Mouse (Mus musculus): ENCODE data around the gene Angptl2. TPM values are rescaled to one million over a fixed set of nuclear protein-coding genes. Genes with fewer than 3 reads are reported as not detected.

Gene Angptl2
- polyA plus RNA-seq, 1 experiment, result 6.8 TPM

DNA sequence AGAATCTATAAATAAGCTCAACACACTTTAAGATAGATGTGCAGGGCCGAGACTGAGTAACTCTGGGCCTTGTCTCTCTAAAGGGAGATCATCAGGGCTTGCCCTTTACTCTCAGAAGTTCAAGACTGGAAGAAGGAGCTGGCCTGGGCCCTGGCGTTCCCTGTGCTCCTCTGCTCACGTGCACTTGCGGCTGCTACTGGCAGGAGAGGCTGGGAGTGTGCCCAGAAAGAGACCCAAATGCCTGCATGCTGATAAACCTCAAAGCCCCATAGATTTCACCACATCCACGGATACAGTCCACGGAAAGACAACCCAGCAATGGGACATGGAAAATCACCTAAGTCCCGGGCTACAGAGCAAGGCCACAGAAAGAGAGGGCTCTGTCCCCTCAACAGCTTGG, 29.4 kb upstream of the Angptl2 start:
- Histone ChIP-seq H3K4me1 (ENCODE audit: control insufficient read depth, insufficient read depth, low read length) (no peaks in the 10 kb centered on the region), H3K4me3 (replicated peaks; ENCODE audit: control insufficient read depth, low read depth, low read length) (no peak overlapping the region), H3K27ac (ENCODE audit: control insufficient read depth, insufficient read depth, low read depth, low read length, poor library complexity) (no peak overlapping the region)
- 78% methylated on average over 7 of the region's 7 CpGs for WGBS
- no peak for TF ChIP-seq POLR2A (IDR thresholded peaks at IDR 0.05; ENCODE audit: borderline replicate concordance, control insufficient read depth, low read depth, low read length)

DNA sequence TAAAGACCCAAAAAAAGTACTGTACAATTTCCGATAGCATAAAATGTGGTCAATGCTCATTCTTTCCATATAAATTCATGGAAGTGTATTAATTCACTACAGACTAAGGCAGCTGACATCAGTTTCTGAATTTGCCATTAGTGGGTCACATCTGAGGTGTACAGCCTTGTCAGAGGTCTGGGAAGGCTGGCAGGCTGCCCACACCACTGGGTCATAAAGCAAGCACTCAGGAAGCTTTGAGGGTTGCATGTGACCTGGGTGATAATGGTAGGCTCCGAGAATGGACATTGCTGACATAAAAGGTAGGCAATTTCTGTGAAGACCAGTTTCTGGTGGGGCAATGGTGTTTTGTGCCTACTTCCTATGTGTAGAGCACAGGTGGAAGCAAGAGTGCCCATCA, 28.0 kb upstream of the Angptl2 start:
- H3K27ac ChIP-seq (ENCODE audit: control insufficient read depth, insufficient read depth, low read depth, low read length, poor library complexity), result no peak overlapping the region
- TF ChIP-seq POLR2A (IDR thresholded peaks at IDR 0.05; ENCODE audit: borderline replicate concordance, control insufficient read depth, low read depth, low read length), result no peak
- TF ChIP-seq CTCF (IDR thresholded peaks at IDR 0.05; ENCODE audit: control insufficient read depth, insufficient read depth, low read length), result no peak
- H3K4me1 ChIP-seq (ENCODE audit: control insufficient read depth, insufficient read depth, low read length), result no peaks in the 10 kb centered on the region
- 59% methylated on average over 2 of the region's 2 CpGs for WGBS
- H3K4me3 ChIP-seq (replicated peaks; ENCODE audit: control insufficient read depth, low read depth, low read length), result no peak overlapping the region

DNA sequence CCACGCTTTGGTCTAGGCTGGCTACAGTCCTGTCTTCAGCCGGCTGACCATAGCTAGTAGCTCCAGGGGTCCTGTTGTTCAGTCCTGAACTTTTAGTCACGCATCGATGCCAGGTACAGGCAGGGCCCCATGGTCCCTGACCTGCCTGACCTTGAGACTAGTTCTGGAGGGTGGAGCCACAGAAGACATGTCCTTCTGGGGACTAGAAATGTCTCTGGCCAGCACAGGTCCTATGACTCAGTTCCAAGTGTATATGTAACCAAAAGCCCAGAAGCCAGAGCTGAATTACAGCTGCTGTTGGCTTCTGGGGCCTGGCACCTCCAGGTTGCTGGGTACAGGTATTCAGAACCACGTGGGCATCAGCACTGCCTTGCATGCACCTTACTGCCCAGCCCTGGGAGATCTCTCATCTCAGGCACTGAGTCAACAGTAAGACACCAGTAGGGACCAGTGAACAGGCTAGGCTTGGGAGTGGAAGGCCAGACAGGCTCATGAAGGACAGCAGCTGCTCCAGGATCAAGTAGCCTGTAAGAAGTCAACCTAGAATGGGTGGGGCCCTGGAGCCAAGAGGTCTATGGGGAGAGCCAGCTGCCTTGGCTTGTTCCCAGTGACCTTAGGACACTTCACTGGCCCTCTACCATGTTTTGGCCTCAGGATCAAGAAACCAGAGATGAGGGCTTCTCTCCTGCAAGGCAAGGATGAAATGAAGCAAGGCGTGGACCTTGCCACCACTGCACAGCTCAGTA, 26.8 kb upstream of the Angptl2 start:
- no peak overlapping the region for H3K4me3 ChIP-seq (replicated peaks; ENCODE audit: control insufficient read depth, low read depth, low read length)
- no peak overlapping the region; the same call in 1 of the 2 replicates for H3K27ac ChIP-seq (ENCODE audit: control insufficient read depth, insufficient read depth, low read depth, low read length, poor library complexity)
- 87% methylated on average over 6 of the region's 6 CpGs for WGBS
- H3K4me1 ChIP-seq (ENCODE audit: control insufficient read depth, insufficient read depth, low read length), result no peaks in the 10 kb centered on the region
- TF ChIP-seq POLR2A (IDR thresholded peaks at IDR 0.05; ENCODE audit: borderline replicate concordance, control insufficient read depth, low read depth, low read length) (no peak), CTCF (IDR thresholded peaks at IDR 0.05; ENCODE audit: control insufficient read depth, insufficient read depth, low read length) (no peak)

DNA sequence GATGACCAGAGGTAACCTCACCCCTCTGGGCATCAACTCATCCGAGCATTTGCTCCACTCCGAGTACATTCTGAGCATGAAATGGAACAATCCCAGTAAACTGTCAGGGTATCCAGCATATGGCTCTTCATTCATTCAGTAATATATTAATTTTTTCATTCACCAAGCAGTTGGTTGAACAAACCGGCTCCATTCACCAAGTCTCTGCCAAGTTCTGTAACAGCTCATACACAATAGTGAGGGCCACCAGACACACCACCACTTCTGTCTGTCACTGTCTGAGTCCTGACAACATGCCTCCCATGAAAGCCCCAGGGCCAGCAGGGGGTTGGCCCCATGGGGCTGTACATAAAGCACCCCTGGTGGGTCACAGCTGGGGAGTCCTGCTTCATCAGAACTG, 25.9 kb upstream of the Angptl2 start:
- H3K27ac ChIP-seq (ENCODE audit: control insufficient read depth, insufficient read depth, low read depth, low read length, poor library complexity), result no peak overlapping the region
- TF ChIP-seq POLR2A (IDR thresholded peaks at IDR 0.05; ENCODE audit: borderline replicate concordance, control insufficient read depth, low read depth, low read length) (no peak), CTCF (IDR thresholded peaks at IDR 0.05; ENCODE audit: control insufficient read depth, insufficient read depth, low read length) (no peak)
- H3K4me1 ChIP-seq (ENCODE audit: control insufficient read depth, insufficient read depth, low read length), result no peaks in the 10 kb centered on the region
- 88% methylated on average over 3 of the region's 3 CpGs for WGBS
- no peak overlapping the region for H3K4me3 ChIP-seq (replicated peaks; ENCODE audit: control insufficient read depth, low read depth, low read length)

DNA sequence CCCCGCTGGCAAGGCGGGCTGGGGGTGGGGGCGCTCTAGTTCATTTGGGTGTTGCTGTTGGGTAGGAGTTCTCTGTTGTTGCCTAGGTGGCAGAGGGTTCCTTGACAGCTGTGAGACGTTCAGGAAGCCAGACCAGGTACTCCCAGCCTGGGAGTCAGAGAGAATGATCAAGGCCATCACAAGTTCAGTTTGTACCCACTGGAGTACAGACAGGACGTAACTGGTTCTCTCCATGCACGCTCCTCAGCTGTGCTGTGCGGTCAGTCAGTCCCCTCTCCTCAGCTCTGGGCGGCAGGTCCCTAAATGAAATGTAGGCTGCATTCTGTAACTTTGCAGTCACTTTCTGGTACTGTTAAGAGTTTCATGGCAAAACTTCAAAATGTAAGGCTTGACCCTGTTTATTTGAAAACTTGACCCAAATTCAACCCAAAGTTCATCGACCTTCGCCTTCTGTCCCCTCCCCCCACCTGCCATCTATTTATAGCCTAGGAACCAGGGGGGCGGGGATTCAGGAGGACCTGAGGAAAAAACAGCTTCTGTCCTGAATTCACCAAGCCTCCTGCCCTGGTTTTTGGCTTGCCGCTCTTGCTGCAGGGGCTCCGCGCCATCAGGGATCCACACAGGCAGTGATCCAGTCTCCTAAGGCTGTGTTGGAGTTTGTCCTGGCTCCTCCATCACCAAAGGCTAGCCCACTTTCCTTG, 15.4 kb upstream of the Angptl2 start:
- no peak for TF ChIP-seq POLR2A (IDR thresholded peaks at IDR 0.05; ENCODE audit: borderline replicate concordance, control insufficient read depth, low read depth, low read length)
- no peak for TF ChIP-seq CTCF (IDR thresholded peaks at IDR 0.05; ENCODE audit: control insufficient read depth, insufficient read depth, low read length)
- no peak overlapping the region for H3K4me3 ChIP-seq (replicated peaks; ENCODE audit: control insufficient read depth, low read depth, low read length)
- no peaks in the 10 kb centered on the region for H3K4me1 ChIP-seq (ENCODE audit: control insufficient read depth, insufficient read depth, low read length)
- H3K27ac ChIP-seq (ENCODE audit: control insufficient read depth, insufficient read depth, low read depth, low read length, poor library complexity), result no peak overlapping the region
- 83% methylated on average over 14 of the region's 14 CpGs for WGBS

DNA sequence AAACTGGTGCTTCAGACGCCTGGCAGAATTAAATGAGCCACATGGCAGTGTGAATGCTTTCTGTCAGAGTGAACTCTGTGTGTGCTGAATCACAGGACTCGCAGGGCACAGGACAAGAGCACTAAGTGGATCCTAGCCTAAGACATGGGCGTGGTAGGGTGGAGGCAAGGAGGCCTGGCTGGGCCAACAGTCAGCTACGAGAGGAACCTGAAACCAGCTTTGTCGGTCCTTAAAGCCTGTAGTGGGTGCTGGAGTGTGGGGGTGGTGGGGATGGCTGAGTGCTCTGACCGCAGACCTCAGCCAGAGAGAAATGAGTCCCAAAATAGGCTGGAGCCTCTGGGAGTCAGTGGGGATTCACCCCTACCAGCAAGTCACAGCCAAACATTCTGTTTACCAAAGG, 12.6 kb upstream of the Angptl2 start:
- no peak for TF ChIP-seq POLR2A (IDR thresholded peaks at IDR 0.05; ENCODE audit: borderline replicate concordance, control insufficient read depth, low read depth, low read length)
- no peak for TF ChIP-seq CTCF (IDR thresholded peaks at IDR 0.05; ENCODE audit: control insufficient read depth, insufficient read depth, low read length)
- H3K27ac ChIP-seq (ENCODE audit: control insufficient read depth, insufficient read depth, low read depth, low read length, poor library complexity), result no peak overlapping the region
- WGBS, result 60% methylated on average over 6 of the region's 6 CpGs
- no peaks in the 10 kb centered on the region for H3K4me1 ChIP-seq (ENCODE audit: control insufficient read depth, insufficient read depth, low read length)
- H3K4me3 ChIP-seq (replicated peaks; ENCODE audit: control insufficient read depth, low read depth, low read length), result no peak overlapping the region

DNA sequence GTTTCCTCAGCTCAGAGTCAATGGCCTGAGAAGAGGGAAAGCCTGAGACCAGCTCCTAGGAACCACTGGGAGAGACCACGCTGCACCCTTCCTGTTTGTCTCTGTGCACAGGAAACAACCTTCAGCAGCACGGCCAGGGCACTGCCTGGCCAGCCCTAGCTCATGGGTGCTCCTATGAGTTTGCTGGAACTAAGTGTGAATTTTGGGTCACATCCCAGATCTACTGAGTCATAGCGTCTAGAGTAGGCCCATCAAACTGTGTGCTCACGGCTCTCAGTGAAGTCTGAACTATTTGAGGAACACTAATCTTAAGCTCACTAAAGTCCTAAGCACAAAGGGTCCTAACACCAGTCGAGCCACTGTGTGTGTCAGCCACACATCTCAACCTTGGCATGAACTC, 10.9 kb upstream of the Angptl2 start:
- TF ChIP-seq POLR2A (IDR thresholded peaks at IDR 0.05; ENCODE audit: borderline replicate concordance, control insufficient read depth, low read depth, low read length), result no peak
- TF ChIP-seq CTCF (IDR thresholded peaks at IDR 0.05; ENCODE audit: control insufficient read depth, insufficient read depth, low read length), result no peak
- H3K4me1 ChIP-seq (ENCODE audit: control insufficient read depth, insufficient read depth, low read length), result no peaks in the 10 kb centered on the region

DNA sequence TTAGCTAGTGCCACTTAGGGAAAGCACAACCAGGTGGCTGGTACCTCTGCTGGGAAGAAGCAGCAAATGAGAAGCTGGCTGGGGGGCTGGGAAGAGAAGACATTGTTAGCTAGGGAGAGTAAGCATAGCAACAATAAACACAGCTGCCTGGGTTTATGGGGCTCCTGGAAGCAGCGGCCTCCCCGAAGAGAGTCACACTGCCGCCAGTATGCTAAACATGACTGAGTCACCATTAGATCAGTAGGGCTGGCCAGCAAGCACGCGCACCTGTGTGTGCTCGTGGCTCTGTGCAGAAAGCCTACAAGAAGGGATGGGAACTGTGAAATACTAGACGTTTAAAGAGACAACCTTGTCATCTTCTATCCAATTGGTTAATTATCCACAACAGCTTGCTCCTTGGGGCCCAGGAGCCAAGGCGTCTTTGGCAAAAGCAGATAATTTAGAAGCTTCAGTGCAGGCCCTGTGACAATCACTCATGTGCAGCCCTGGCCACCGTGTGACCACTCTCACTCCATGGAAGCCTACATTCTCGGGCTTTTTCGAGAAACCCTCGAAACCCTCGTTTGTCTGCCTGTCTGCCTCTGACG, 9.8 kb upstream of the Angptl2 start:
- Histone ChIP-seq H3K4me3 (replicated peaks; ENCODE audit: control insufficient read depth, low read depth, low read length) (no peak overlapping the region), H3K27ac (ENCODE audit: control insufficient read depth, insufficient read depth, low read depth, low read length, poor library complexity) (no peak overlapping the region), H3K4me1 (ENCODE audit: control insufficient read depth, insufficient read depth, low read length) (no peaks in the 10 kb centered on the region)
- 84% methylated on average over 14 of the region's 14 CpGs for WGBS
- no peak for TF ChIP-seq POLR2A (IDR thresholded peaks at IDR 0.05; ENCODE audit: borderline replicate concordance, control insufficient read depth, low read depth, low read length)
- no peak for TF ChIP-seq CTCF (IDR thresholded peaks at IDR 0.05; ENCODE audit: control insufficient read depth, insufficient read depth, low read length)

More for the DNA sequence above, 10.9 kb upstream of the Angptl2 start:
- Histone ChIP-seq H3K27ac (ENCODE audit: control insufficient read depth, insufficient read depth, low read depth, low read length, poor library complexity) (no peak overlapping the region), H3K4me3 (replicated peaks; ENCODE audit: control insufficient read depth, low read depth, low read length) (no peak overlapping the region)
- WGBS, result 46% methylated on average over 5 of the region's 5 CpGs
